Mouse (Mus musculus) forebrain, embryonic 14.5 days (tissue): ENCODE measurements at regions not wholly inside any gene's neighbourhood (a gene's known extent, or its start where the extent isn't known, plus 50 kb on each side); places are given as distances from the start of the nearest gene placed in this dataset.
A peak's percentile ranks its signal among the peaks of the same experiment; 100 is the strongest.

Source experiments
- ATAC-seq: fragments of 200-750 bp; cut with Nextera tagmentation; 2 replicates; pipeline ENCODE4 v1.8.0; 2017; ENCODE audit warnings: mild to moderate bottlenecking, moderate library complexity
- DNase-seq: peaks from one replicate; pipeline ENCODE4 v3.0.0-alpha.2; 2015; ENCODE audit warnings: low spot score
- H3K27ac ChIP-seq: fragments of 300-500 bp; sonication (generic); 2 replicates; pipeline ENCODE4 v1.5.1; 2014; ENCODE audit warnings: low read depth, mild to moderate bottlenecking, control low read depth, low read length, moderate library complexity
- H3K27me3 ChIP-seq: fragments of 300-500 bp; sonication (generic); replicated peaks from 2 replicates; pipeline ENCODE4 v1.6.1; 2014; ENCODE audit warnings: low read length, control low read depth, mixed read lengths; ENCODE audit not compliant: control insufficient read depth, insufficient read depth
- H3K36me3 ChIP-seq: fragments of 300-500 bp; sonication (generic); 2 replicates; pipeline ENCODE4 v1.6.1; 2014; ENCODE audit warnings: low read length, control low read depth; ENCODE audit not compliant: control insufficient read depth, insufficient read depth
- H3K4me1 ChIP-seq: fragments of 300-500 bp; sonication (generic); 2 replicates; pipeline ENCODE4 v1.6.1; 2014; ENCODE audit warnings: antibody characterized with exemption, low read length, control low read depth; ENCODE audit not compliant: control insufficient read depth, insufficient read depth
- H3K4me2 ChIP-seq: fragments of 300-500 bp; sonication (generic); 2 replicates; pipeline ENCODE4 v1.6.1; 2014; ENCODE audit warnings: mild to moderate bottlenecking, control low read depth, low read length
- H3K4me3 ChIP-seq: fragments of 300-500 bp; sonication (generic); 2 replicates; pipeline ENCODE4 v1.5.1; 2014; ENCODE audit warnings: low read depth, low read length, control low read depth
- H3K9ac ChIP-seq: fragments of 300-500 bp; sonication (generic); 2 replicates; pipeline ENCODE4 v1.6.1; 2014; ENCODE audit warnings: mild to moderate bottlenecking, low read length, control low read depth, moderate library complexity
- H3K9me3 ChIP-seq: fragments of 300-500 bp; sonication (generic); replicated peaks from 2 replicates; pipeline ENCODE4 v1.6.1; 2016; ENCODE audit warnings: low read length, control low read depth, mixed read lengths; ENCODE audit not compliant: control insufficient read depth
- WGBS: fragments of 180-500 bp; shearing (Covaris S2); extraction: QIAGEN DNeasy Blood & Tissue Kit; methylation state at CpG from one replicate; pipeline ENCODE4 v1.1.7; 2014; 5-methylcytosine and 5-hydroxymethylcytosine counted together

- H3K27ac ChIP-seq = no peak overlapping the region
- H3K9ac ChIP-seq = no peak overlapping the region
- H3K4me3 ChIP-seq = no peak overlapping the region
- 90% methylated on average over 10 of the region's 10 CpGs for WGBS
- no peak overlapping the region for H3K4me2 ChIP-seq
- no peak for ATAC-seq
- no peaks in the 10 kb centered on the region for H3K27me3 ChIP-seq
- no peaks in the 10 kb centered on the region for H3K36me3 ChIP-seq
- H3K4me1 ChIP-seq = no peaks in the 10 kb centered on the region
- no peak for DNase-seq
- no peaks in the 10 kb centered on the region for H3K9me3 ChIP-seq
These were observed 539.2 kb downstream of the Gm19410 start for GRCm38 (mm10) chr8:36304809-36305208.

GRCm38 (mm10) chr8:36306336-36306735 lies 540.7 kb downstream of the Gm19410 start:
- Histone ChIP-seq H3K9ac (no peak overlapping the region), H3K27me3 (no peaks in the 10 kb centered on the region), H3K27ac (no peak overlapping the region), H3K36me3 (no peaks in the 10 kb centered on the region), H3K9me3 (no peaks in the 10 kb centered on the region), H3K4me3 (no peak overlapping the region), H3K4me1 (no peaks in the 10 kb centered on the region), H3K4me2 (no peak overlapping the region)
- ATAC-seq (no peak), DNase-seq (no peak)
- 81% methylated on average over 4 of the region's 4 CpGs for WGBS

- no peak for ATAC-seq
- H3K36me3 ChIP-seq = no peaks in the 10 kb centered on the region
- H3K27me3 ChIP-seq = no peaks in the 10 kb centered on the region
- no peaks in the 10 kb centered on the region for H3K9me3 ChIP-seq
- no peak for DNase-seq
- H3K4me1 ChIP-seq = no peaks in the 10 kb centered on the region
- no peak overlapping the region for H3K27ac ChIP-seq
- no peak overlapping the region for H3K9ac ChIP-seq
- H3K4me3 ChIP-seq = no peak overlapping the region
- WGBS = 93% methylated on average over 8 of the region's 8 CpGs
- no peak overlapping the region for H3K4me2 ChIP-seq
These were observed 541.9 kb downstream of the Gm19410 start for GRCm38 (mm10) chr8:36307496-36307895.

GRCm38 (mm10) chr8:36308056-36308455 lies 542.5 kb downstream of the Gm19410 start:
- Histone ChIP-seq H3K9me3 (no peaks in the 10 kb centered on the region), H3K27ac (no peak overlapping the region), H3K4me2 (no peak overlapping the region), H3K36me3 (no peaks in the 10 kb centered on the region), H3K4me3 (no peak overlapping the region), H3K4me1 (no peaks in the 10 kb centered on the region), H3K27me3 (no peaks in the 10 kb centered on the region), H3K9ac (no peak overlapping the region)
- WGBS = 88% methylated on average over 2 of the region's 2 CpGs
- no peak for ATAC-seq
- DNase-seq = no peak

GRCm38 (mm10) chr8:36309326-36309725 lies 543.7 kb downstream of the Gm19410 start:
- Histone ChIP-seq H3K27ac (no peak overlapping the region), H3K4me1 (no peaks in the 10 kb centered on the region), H3K4me3 (no peak overlapping the region), H3K27me3 (no peaks in the 10 kb centered on the region), H3K9me3 (no peaks in the 10 kb centered on the region), H3K4me2 (no peak overlapping the region), H3K36me3 (no peaks in the 10 kb centered on the region), H3K9ac (no peak overlapping the region)
- WGBS = 94% methylated on average over 6 of the region's 6 CpGs
- DNase-seq (no peak), ATAC-seq (no peak)

GRCm38 (mm10) chr8:36309952-36310351 lies 544.4 kb downstream of the Gm19410 start:
- DNase-seq = peak; percentile 53

GRCm38 (mm10) chr8:36311734-36312133 lies 546.1 kb downstream of the Gm19410 start:
- DNase-seq (no peak), ATAC-seq (no peak)
- Histone ChIP-seq H3K4me1 (no peaks in the 10 kb centered on the region), H3K9ac (no peak overlapping the region), H3K27me3 (no peaks in the 10 kb centered on the region), H3K36me3 (no peaks in the 10 kb centered on the region), H3K27ac (no peak overlapping the region), H3K4me2 (no peak overlapping the region), H3K4me3 (no peak overlapping the region), H3K9me3 (no peaks in the 10 kb centered on the region)
- WGBS = 77% methylated on average over 5 of the region's 5 CpGs

More at GRCm38 (mm10) chr8:36309952-36310351, 544.4 kb downstream of the Gm19410 start:
- ATAC-seq = peak; percentile 63
- Histone ChIP-seq H3K36me3 (no peaks in the 10 kb centered on the region), H3K4me1 (no peaks in the 10 kb centered on the region), H3K27me3 (no peaks in the 10 kb centered on the region), H3K9me3 (no peaks in the 10 kb centered on the region), H3K9ac (no peak overlapping the region), H3K27ac (no peak overlapping the region), H3K4me3 (no peak overlapping the region), H3K4me2 (no peak overlapping the region)
- WGBS = 50% methylated on average over 10 of the region's 10 CpGs

- H3K27ac ChIP-seq = no peak overlapping the region
- ATAC-seq = no peak
- H3K27me3 ChIP-seq = no peaks in the 10 kb centered on the region
- 91% methylated on average over 3 of the region's 3 CpGs for WGBS
- no peaks in the 10 kb centered on the region for H3K4me1 ChIP-seq
- no peaks in the 10 kb centered on the region for H3K9me3 ChIP-seq
- H3K4me2 ChIP-seq = no peak overlapping the region
- H3K4me3 ChIP-seq = no peak overlapping the region
- no peak for DNase-seq
- H3K36me3 ChIP-seq = no peaks in the 10 kb centered on the region
- H3K9ac ChIP-seq = no peak overlapping the region
These were observed 547.4 kb downstream of the Gm19410 start for GRCm38 (mm10) chr8:36312963-36313362.

GRCm38 (mm10) chr8:36318396-36318795 lies 552.8 kb downstream of the Gm19410 start:
- WGBS = 92% methylated on average over 2 of the region's 2 CpGs
- Histone ChIP-seq H3K36me3 (no peaks in the 10 kb centered on the region), H3K27ac (no peak overlapping the region), H3K4me2 (no peak overlapping the region), H3K4me1 (no peaks in the 10 kb centered on the region), H3K27me3 (no peaks in the 10 kb centered on the region), H3K9ac (no peak overlapping the region), H3K4me3 (no peak overlapping the region), H3K9me3 (no peaks in the 10 kb centered on the region)
- ATAC-seq (no peak), DNase-seq (no peak)
